Mouse (Mus musculus) lung, postnatal 25 days (tissue): Measurements from ENCODE around the gene Adm2.

Source experiments
- DNase-seq: peaks from one replicate; pipeline ENCODE4 v3.0.0; 2022; ENCODE audit warnings: low spot score

Gene Adm2

GRCm38 (mm10) chr15:89322670-89323522 lies at the start of gene Adm2:
TSS of gene Adm2 (plus strand) at chr15:89322720.
- DNase-seq = no peak

DNA sequence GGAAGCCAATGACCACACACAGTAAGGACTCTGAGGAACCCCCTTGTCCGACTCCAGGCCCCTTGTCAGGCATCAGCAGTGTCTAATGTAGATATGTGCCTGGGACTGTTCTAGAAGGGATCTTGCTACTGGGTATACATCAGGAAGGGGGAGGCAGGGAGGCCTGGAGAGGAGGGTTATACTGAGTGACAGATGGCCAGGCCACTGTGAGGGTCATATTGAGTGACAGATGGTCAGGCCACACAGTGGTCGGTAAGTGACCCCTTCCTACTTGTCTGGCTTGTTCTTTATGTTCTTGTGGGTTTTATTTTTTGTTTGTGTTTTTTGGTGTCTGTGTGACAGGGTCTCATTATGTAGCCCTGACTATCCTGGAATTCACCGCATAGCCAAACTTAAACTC lies 47.0 kb upstream of the Adm2 start:
- DNase-seq = no peak

DNA sequence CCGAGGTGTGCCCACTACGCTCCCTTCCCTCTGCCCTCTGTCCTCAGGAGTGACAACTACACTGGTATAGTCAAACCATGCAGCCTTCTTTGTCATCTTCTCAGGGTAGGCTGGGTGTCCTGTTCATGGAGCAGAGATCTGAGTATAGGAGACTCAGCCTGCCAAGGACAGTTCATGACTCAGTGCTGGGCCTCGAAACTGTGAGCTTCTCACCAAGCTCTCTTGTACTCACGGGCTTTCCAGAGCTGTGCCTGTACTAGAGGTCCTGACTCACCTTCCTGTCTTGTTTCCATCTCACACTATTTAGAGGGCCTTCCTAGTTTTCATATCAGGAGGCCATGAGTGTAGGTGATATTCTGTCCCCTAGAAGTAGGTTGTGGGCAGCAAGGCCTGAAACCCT lies 45.2 kb upstream of the Adm2 start:
- no peak for DNase-seq

GRCm38 (mm10) chr15:89282546-89282945 lies 40.0 kb upstream of the Adm2 start:
- DNase-seq = no peak

DNA sequence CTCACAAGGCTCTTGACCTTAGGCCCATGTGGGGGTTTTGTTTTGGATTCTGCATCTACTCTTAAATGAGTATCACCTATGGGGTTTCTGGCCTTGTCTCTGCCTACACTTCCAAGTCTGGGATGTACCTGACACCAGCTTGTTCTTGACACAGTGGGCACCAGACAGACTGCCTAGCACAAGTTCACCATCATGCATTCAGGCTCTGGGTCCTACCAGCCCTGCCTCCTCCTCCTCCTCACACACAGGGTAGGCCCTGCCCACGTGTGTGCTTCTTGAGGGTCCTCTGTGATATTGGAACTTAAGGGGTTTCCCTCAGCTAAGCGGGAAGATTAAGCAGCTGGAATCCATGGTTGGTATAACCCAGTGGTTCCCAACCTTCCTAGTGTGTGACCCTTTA lies 38.4 kb upstream of the Adm2 start:
- no peak for DNase-seq

DNA sequence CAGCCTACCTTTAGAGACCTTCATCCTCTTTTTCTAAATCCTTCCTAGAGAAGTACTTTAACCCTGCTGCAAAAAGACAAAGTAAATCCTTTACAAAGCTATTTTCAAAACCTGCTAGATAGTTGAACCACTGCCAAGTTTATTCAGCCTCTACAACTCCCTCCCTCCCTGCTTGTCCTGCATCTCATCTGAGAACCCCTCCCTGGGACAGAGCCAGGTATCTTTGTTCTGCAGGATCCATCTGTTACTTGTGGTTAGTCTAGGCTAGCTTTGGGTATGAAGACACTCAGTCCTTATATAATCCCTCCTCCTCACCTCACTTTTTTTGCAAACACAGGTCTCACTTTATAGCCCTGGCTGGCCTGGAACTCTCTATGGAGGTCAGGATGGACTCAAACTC lies 37.5 kb upstream of the Adm2 start:
- no peak for DNase-seq

GRCm38 (mm10) chr15:89285478-89285877 lies 37.0 kb upstream of the Adm2 start:
- no peak for DNase-seq

GRCm38 (mm10) chr15:89286114-89286513 lies 36.4 kb upstream of the Adm2 start:
- DNase-seq = no peak

GRCm38 (mm10) chr15:89286582-89286981 lies 35.9 kb upstream of the Adm2 start:
- DNase-seq = no peak

- DNase-seq = no peak
Observed at GRCm38 (mm10) chr15:89288227-89288767, 34.2 kb upstream of the Adm2 start.

DNA sequence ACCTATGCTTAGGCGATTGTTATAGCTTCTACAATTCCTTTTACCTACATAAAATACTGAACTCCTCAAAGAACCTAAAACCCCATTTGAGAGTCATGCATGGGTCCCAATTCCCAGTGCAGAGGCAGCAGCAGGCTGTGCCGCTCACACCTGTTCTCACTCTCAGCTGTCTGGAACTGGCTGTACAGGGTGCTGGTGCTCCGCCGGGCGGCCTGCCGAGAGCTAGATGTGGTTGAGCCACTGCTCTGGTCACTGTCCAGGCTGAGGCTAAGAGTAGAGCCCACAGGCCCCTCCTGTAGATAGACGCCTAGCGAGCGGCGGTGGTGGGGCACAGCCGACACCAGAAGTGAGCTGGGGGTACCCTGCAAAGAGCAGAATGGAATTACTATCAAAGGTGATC lies 33.1 kb upstream of the Adm2 start:
- DNase-seq = no peak

DNA sequence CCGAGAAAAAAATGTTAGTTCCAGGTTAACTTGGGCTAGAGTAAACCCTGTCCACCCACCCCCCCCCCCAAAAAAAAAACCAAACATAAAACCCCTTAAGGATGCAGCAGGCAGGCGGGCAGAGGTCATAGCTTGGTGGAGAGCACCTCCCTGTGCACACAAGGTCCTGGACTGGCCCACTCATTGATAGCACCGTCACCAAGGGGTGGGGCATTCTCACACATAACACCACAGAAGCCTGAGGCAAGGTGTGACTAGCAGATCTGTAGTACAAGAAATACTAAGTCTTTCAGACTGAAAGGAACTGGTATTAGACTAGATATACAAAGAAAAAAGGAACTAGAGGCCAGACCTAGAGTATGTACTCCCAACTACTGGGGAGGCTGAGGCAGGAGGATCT lies 31.0 kb upstream of the Adm2 start:
- no peak for DNase-seq

DNA sequence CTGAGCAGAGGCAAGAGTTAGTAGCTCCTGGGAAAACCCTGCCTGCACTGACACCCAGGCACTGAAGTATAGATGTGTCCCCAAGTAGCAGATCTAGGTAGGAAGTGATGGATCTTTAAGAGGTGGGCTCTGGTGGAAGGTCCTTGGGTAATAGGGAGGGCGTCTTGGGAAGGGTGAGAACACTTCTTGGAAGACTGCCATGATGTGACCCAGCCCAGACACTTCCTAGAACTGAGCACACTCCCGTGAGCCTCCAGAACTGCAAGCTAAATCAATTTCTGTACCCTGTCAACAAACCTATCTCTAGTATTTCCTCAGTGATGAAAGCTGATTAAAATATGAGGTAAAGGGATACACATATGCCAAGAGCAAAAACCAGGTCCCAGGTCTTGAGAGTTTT lies 29.7 kb upstream of the Adm2 start:
- no peak for DNase-seq

DNA sequence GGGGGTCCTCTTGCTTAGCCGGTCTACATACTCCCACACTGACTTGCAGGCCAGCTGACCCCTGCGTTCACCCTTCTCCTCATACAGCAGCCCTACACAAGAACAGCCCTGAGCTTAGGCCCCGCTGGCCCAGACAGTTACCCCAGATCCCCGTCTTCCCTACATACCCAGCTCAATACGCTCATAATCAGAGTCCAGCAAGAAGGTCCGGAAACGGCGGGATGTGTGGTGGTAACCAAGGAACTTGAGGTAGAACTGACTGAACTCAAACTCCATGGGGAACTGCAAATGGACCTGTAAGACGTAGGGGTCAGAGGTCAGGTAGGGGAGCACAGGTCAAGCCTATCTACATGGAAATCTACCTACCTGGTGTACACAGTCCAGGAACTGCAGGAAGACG lies 28.7 kb upstream of the Adm2 start:
- no peak for DNase-seq

DNA sequence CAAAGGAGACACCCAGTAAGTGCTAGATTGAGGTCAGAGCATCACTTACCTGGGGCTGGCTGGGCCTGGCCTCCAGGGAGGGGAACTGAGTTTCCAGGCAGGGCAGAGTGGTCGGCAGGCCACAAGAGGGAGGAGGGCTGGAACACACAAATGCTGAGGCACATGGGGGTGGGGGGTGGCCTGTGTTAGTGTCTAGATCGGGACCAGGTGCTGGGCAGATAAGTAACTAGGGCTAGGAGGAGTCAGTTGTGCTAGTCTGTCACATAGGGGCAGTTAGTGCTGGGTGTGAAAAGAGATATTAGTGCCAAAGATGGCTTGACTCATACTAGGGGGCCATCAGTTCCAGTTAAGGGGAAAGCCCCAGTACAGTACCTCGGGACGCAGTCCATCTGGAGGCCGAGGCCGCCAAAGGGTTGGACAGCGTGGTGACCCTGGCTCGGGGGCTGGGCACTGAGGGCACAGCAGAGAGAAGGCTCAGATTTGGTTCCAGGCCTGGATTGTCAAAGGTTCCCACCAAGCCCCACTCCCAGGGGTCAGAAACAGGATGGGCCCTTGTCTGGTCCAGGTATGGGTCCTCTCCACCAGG lies 26.8 kb upstream of the Adm2 start:
- DNase-seq = no peak

DNA sequence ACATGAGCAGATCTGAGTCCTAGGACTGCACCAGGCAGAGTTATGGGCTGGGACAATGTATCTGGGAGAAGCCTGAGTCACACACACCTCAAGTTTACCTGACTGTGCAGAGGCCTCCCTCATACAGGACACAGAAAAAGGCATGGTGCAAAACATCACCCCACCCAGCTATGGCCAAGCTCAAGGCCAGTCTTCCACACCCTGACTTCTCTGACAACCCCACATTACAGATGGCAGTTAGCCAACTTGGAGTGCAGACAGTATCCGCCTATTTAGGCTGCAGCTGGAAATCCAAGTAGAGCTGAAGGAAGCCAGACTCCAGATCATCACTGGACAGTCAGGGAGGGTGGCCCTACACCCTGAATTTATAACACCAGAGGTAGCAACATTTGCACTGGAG lies 26.1 kb upstream of the Adm2 start:
- DNase-seq = peak; percentile 49

GRCm38 (mm10) chr15:89297695-89298094 lies 24.8 kb upstream of the Adm2 start:
- DNase-seq = no peak

DNA sequence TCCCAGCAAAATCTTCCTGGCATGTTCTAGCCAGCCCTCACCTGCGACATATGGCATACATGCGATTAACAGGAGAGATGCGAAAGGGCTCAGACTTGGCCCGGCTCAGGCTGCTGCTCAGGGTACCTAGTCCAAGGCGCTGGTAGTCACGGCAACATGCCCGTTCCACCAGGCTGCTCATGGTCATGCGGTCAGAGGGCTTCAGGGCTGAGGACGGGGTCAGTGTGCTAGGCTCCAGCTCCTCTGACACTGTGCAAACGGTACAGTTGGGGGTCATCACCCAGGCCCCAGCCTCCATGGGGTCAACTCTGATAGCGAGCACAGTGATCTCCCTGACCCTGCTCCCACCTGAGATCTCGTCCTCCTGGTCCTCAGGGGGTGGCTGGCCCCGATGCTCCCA lies 22.3 kb upstream of the Adm2 start:
- no peak for DNase-seq

DNA sequence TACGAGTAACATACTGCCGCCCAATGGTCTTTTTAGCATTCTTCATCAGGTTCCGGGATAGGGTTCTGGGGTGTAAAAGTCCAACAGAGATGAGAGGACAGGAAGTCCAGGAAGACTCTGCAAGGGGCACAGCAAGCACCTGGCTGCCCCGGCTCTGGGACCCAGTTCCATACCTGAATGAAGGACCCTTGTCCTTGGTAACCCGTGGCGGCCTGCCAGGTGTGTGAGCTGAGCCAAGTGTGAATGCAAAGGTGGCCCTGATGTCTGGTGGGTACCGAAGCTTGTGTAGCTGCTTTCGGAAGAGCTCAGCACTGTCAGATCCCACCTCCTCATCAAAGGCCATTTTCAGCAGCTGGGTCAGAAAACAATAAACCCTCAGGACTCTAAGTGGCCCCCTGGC lies 21.9 kb upstream of the Adm2 start:
- no peak for DNase-seq

DNA sequence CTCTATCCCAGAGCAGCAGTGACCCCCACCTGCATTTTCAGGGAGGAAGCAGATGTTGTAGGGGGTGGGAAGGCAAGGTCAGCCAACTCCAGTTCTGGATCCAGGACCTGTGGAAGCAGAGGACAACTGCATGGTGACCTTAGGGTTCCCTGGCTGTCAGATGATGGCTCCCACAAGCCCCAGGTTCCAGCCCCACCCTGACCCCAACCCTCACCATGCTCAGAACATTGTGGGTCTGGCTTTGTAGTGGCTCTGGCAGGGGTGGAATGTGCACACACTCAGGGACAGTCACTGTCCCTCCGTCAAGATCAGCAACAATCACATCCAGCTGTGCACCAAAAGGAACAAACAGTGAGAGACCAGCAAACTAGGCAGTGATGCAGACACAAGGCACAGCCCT lies 16.6 kb upstream of the Adm2 start:
- DNase-seq = no peak

DNA sequence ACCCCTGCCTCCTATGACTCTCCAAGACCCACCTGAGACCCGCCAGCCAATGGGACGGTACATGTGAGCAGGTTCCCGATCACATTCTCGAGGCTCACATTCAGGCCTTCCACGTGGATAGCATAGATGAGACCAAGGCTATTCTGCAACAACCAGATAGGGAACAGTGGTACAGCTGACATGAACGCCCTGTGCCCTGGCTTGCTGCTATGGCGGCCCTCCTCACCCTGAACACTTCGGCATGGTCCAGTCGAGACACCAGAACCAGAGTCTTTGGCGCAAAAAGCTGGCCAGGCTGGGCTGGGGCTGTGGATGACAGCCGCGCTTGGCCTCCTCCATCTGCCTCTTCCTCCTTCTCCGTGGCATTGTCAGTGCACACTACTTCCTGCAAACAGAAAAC lies 15.1 kb upstream of the Adm2 start:
- DNase-seq = no peak

DNA sequence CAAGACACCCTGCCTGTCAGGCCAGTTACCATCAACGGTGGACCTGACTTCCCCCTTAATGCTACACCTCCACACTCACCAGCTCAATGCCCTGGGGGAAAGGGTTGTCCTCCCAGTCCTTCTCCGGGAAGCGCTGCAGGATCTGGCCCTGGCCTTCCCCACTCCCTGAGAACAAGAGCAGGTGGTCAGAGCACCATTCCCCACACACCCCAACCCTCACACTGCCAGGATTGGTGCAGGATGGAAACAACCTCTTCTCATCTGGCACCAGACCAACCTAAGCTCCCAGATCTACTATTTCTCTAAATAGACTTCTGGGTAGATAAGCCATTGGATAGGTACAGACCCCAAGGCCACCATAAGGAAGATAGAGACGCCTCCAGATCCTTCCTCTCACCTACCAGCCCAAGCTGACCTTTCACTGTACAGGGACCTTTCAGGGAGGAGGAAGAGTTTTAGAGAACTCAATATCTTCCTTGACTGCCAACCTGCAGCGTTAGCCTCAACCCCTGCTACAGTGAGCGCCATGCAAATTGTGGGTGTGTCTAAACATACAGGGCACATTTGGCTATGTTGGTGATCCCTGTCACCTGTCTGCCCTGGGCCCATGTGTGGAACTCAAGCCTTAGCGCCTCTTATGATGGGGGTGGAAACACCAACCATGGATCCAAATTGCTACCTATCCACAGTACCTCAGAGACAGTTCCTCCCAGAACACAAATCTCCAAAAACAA lies 13.9 kb upstream of the Adm2 start:
- DNase-seq = no peak

- peak; percentile 42 for DNase-seq
Observed at GRCm38 (mm10) chr15:89309962-89310498, 12.5 kb upstream of the Adm2 start.
